Mouse (Mus musculus) limb, embryonic 15.5 days (tissue): ENCODE data around the gene Gm18596. TPM values are rescaled to one million over a fixed set of nuclear protein-coding genes. Genes with fewer than 3 reads are reported as not detected.

Experiments used
- ATAC-seq: fragments of 200-750 bp; cut with Nextera tagmentation; 2 replicates; pipeline ENCODE4 v1.8.0; 2017; ENCODE audit warnings: low read depth, moderate TSS enrichment; ENCODE audit not compliant: insufficient number of reproducible peaks, low FRiP score, low TSS enrichment
- H3K27ac ChIP-seq: fragments of 300-500 bp; sonication (generic); 2 replicates; pipeline ENCODE4 v1.5.1; 2015; ENCODE audit warnings: moderate library complexity, mild to moderate bottlenecking, inconsistent platforms
- H3K27me3 ChIP-seq: fragments of 300-500 bp; sonication (generic); 2 replicates; pipeline ENCODE4 v1.6.1; 2015; ENCODE audit warnings: inconsistent platforms
- H3K36me3 ChIP-seq: fragments of 300-500 bp; sonication (generic); 2 replicates; pipeline ENCODE4 v1.6.1; 2015; ENCODE audit warnings: inconsistent platforms
- H3K4me1 ChIP-seq: fragments of 300-500 bp; sonication (generic); 2 replicates; pipeline ENCODE4 v1.6.1; 2015; ENCODE audit warnings: inconsistent platforms
- H3K4me2 ChIP-seq: fragments of 300-500 bp; sonication (generic); 2 replicates; pipeline ENCODE4 v1.6.1; 2015; ENCODE audit warnings: mild to moderate bottlenecking, inconsistent platforms
- H3K4me3 ChIP-seq: fragments of 300-500 bp; sonication (generic); 2 replicates; pipeline ENCODE4 v1.5.1; 2015; ENCODE audit warnings: mild to moderate bottlenecking, inconsistent platforms
- H3K9ac ChIP-seq: fragments of 300-500 bp; sonication (generic); 2 replicates; pipeline ENCODE4 v1.6.1; 2015; ENCODE audit warnings: inconsistent platforms
- H3K9me3 ChIP-seq: fragments of 300-500 bp; sonication (generic); 2 replicates; pipeline ENCODE4 v1.6.1; 2016; ENCODE audit warnings: inconsistent platforms
- WGBS: fragments of 180-500 bp; shearing (Covaris S2); methylation state at CpG from one replicate; pipeline ENCODE4 v1.1.7; 2015; 5-methylcytosine and 5-hydroxymethylcytosine counted together
- polyA plus RNA-seq: library from polyadenylated mRNA; unstranded; fragments of >200 nt; fragmentation: Nextera tagmentation; extraction: Ambion mirVana; gene quantifications from 2 replicates; pipeline ENCODE4 v1.2.1, GENCODE M21; 2015

Gm18596 gene
- polyA plus RNA-seq, 1 experiment from 2014 or later, result not detected

GRCm38 (mm10) chr10:77706326-77706725 lies 36.1 kb downstream of the Gm18596 start, which contains the start of gene Gm10272:
Gene Gm10272 (plus strand): TSS chr10:77706626.
- no peaks in the 10 kb centered on the region for H3K27me3 ChIP-seq
- H3K4me1 ChIP-seq, result no peaks in the 10 kb centered on the region
- no peak within 1 kb of the TSS for H3K27ac ChIP-seq
- peaks cover 3% of the 10 kb centered on the region; the same call in 1 of the 2 replicates for H3K9me3 ChIP-seq
- no peak for ATAC-seq
- H3K36me3 ChIP-seq, result no peaks in the 10 kb centered on the region
- no peak within 1 kb of the TSS for H3K4me3 ChIP-seq
- no peak within 1 kb of the TSS for H3K4me2 ChIP-seq
- no peak within 1 kb of the TSS for H3K9ac ChIP-seq
- WGBS, result 93% methylated on average over 1 of the region's 1 CpGs

GRCm38 (mm10) chr10:77697133-77697532 lies 45.3 kb downstream of the Gm18596 start, which contains the start of gene Gm9508:
Gene Gm9508 (minus strand): TSS chr10:77697233.
- Histone ChIP-seq H3K4me3 (no peak within 1 kb of the TSS), H3K4me2 (no peak within 1 kb of the TSS), H3K27me3 (no peaks in the 10 kb centered on the region), H3K36me3 (no peaks in the 10 kb centered on the region), H3K4me1 (0 out of 2 replicates have a peak, but pooled peaks cover 4% of the 10 kb centered on the region), H3K27ac (no peak within 1 kb of the TSS), H3K9me3 (no peaks in the 10 kb centered on the region), H3K9ac (no peak within 1 kb of the TSS)
- WGBS, result 37% methylated on average over 4 of the region's 4 CpGs
- no peak for ATAC-seq

Other genes starting within 250 kb of the Gm18596 start
- gene Fam207a, start 226.9 kb downstream of the Gm18596 start, polyA plus RNA-seq, result 36.2 and 37.7 TPM in 2 replicates
- gene Itgb2, start 212.4 kb downstream of the Gm18596 start, polyA plus RNA-seq, result 3.5 TPM in 2 replicates
- gene Pttg1ip, start 160.9 kb downstream of the Gm18596 start, polyA plus RNA-seq, result 145 and 158 TPM in 2 replicates
- gene Sumo3, start 136.5 kb downstream of the Gm18596 start, polyA plus RNA-seq, result 343 and 347 TPM in 2 replicates
- gene Gm49325, start 136.4 kb downstream of the Gm18596 start, polyA plus RNA-seq, result 1.3 and 1.8 TPM in 2 replicates
- gene Ube2g2, start 120.4 kb downstream of the Gm18596 start, polyA plus RNA-seq, result 99.8 and 127 TPM in 2 replicates
- 2.1 and 2.8 TPM in 2 replicates for gene Tspear, start 56.1 kb downstream of the Gm18596 start, polyA plus RNA-seq
- gene Gm19402, start 51.9 kb downstream of the Gm18596 start, polyA plus RNA-seq, result not detected in 2 replicates
- not detected in 2 replicates for gene Gm9508, start 45.4 kb downstream of the Gm18596 start, polyA plus RNA-seq
- gene Gm10272, start 36.0 kb downstream of the Gm18596 start, polyA plus RNA-seq, result not detected in 2 replicates
- gene Gm10024, start 31.2 kb downstream of the Gm18596 start, polyA plus RNA-seq, result 1.2 and 1.4 TPM in 2 replicates
- gene Gm10142, start 26.8 kb downstream of the Gm18596 start, polyA plus RNA-seq, result not detected in 2 replicates
- 0.29 TPM in 1 of 2 replicates, not detected in the other for gene Krtap12-1, start 22.0 kb downstream of the Gm18596 start, polyA plus RNA-seq
- not detected in 2 replicates for gene Gm10100, start 16.2 kb downstream of the Gm18596 start, polyA plus RNA-seq
- not detected in 2 replicates for gene Gm9736, start 8.7 kb upstream of the Gm18596 start, polyA plus RNA-seq
- gene Gm3233, start 17.0 kb upstream of the Gm18596 start, polyA plus RNA-seq, result not detected in 2 replicates
- not detected in 2 replicates for gene Gm3238, start 28.7 kb upstream of the Gm18596 start, polyA plus RNA-seq
- gene Gm7138, start 34.3 kb upstream of the Gm18596 start, polyA plus RNA-seq, result not detected in 2 replicates
- gene Gm3250, start 39.9 kb upstream of the Gm18596 start, polyA plus RNA-seq, result not detected in 2 replicates
- gene Gm7137, start 45.6 kb upstream of the Gm18596 start, polyA plus RNA-seq, result not detected in 2 replicates
- gene Gm9639, start 52.4 kb upstream of the Gm18596 start, polyA plus RNA-seq, result not detected in 2 replicates
- not detected in 2 replicates for gene Gm19668, start 56.5 kb upstream of the Gm18596 start, polyA plus RNA-seq
- not detected in 2 replicates for gene Gm9507, start 69.2 kb upstream of the Gm18596 start, polyA plus RNA-seq
- gene Gm2696, start 72.0 kb upstream of the Gm18596 start, polyA plus RNA-seq, result not detected in 2 replicates
- not detected in 2 replicates for gene Krtap10-4, start 84.5 kb upstream of the Gm18596 start, polyA plus RNA-seq
- 0.17 TPM in 1 of 2 replicates, not detected in the other for gene Krtap10-10, start 93.3 kb upstream of the Gm18596 start, polyA plus RNA-seq
- gene Gm36176, start 104.2 kb upstream of the Gm18596 start, polyA plus RNA-seq, result not detected in 2 replicates
- not detected in 2 replicates for gene Gm10318, start 110.2 kb upstream of the Gm18596 start, polyA plus RNA-seq
- gene Gm3285, start 119.3 kb upstream of the Gm18596 start, polyA plus RNA-seq, result not detected in 2 replicates
- gene Lrrc3, start 159.9 kb upstream of the Gm18596 start, polyA plus RNA-seq, result 3.8 and 4.0 TPM in 2 replicates
- gene Trpm2, start 227.9 kb upstream of the Gm18596 start, polyA plus RNA-seq, result 0.50 and 0.51 TPM in 2 replicates
- gene 1810043G02Rik, start 235.9 kb upstream of the Gm18596 start, polyA plus RNA-seq, result 23.7 and 24.2 TPM in 2 replicates